Mouse (Mus musculus) cerebellum, adult 8-10 months (tissue): Measurements from ENCODE around the gene Hipk2.

Source experiments
- DNase-seq: peaks from one replicate; pipeline ENCODE4 v3.0.0; 2022

The Hipk2 gene

DNA sequence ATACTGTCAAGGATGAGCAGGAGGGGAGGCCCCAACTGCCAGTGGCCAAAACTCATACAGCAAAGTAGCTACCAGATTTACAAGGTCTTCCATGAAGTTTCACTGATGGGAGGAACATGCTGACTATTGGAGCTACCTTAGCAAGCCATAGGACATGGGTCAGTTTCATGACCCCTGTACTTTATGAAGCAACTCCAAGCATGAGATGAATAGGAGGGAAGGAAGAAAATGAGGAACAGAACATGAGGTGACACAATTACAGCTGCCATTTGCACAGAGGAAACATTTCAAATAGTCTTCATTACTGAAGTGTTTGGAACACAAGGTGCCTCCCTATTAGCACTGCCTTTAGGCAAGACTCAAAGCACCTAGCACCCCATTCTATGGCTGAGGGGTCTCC lies 10.2 kb downstream of the Hipk2 start:
- no peak for DNase-seq

DNA sequence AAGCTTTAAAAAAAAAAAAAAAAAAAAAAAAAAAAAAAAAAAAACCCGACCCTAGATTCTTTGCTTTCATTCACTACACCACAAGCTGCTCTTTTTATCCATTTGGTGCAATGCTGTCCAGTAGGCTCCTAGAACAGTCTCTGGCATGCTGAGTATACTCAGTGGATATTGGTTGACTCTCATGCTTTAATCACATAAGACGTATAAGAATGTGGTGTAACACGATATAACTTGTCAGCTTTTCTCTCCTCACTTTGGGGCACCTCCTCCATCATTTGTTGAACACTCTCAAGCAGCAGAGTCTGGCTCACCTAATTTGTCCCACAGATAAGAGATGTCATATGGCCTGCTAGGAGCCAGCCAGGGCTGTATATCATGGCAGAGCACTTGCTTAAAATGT lies 12.4 kb downstream of the Hipk2 start:
- DNase-seq = no peak

GRCm38 (mm10) chr6:38860301-38860700 lies 15.7 kb downstream of the Hipk2 start:
- no peak for DNase-seq

- DNase-seq = no peak
These were observed 16.1 kb downstream of the Hipk2 start for GRCm38 (mm10) chr6:38859819-38860218.

GRCm38 (mm10) chr6:38853561-38853992 lies 22.4 kb downstream of the Hipk2 start:
- DNase-seq = peak; percentile 49

GRCm38 (mm10) chr6:38851740-38852139 lies 24.2 kb downstream of the Hipk2 start:
- DNase-seq = no peak

DNA sequence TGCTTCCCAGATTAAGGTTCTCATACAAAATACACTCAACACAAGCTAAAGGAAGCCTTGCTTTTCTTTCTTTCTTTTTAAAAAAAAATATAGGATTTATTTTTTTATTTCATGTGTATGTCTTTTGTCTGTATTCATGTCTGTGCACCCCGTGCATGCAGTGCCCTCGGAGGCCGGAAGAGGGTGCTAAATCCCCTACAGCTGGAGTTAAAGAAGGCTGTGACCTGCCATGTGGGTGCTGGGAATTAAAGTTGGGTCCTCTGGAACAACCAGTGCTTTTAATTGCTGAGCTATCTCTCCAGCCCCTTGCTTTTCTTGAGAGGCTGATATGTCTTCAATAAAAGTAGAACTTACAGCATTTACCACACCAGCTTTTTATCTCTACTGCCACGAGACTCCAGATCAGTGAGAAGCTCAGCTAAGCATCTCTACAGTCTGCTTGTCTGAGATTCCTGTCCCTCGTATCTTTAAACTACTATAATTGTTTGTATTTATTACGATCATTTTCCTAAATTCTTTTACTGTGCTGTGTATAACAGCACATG lies 25.2 kb downstream of the Hipk2 start:
- DNase-seq = no peak

DNA sequence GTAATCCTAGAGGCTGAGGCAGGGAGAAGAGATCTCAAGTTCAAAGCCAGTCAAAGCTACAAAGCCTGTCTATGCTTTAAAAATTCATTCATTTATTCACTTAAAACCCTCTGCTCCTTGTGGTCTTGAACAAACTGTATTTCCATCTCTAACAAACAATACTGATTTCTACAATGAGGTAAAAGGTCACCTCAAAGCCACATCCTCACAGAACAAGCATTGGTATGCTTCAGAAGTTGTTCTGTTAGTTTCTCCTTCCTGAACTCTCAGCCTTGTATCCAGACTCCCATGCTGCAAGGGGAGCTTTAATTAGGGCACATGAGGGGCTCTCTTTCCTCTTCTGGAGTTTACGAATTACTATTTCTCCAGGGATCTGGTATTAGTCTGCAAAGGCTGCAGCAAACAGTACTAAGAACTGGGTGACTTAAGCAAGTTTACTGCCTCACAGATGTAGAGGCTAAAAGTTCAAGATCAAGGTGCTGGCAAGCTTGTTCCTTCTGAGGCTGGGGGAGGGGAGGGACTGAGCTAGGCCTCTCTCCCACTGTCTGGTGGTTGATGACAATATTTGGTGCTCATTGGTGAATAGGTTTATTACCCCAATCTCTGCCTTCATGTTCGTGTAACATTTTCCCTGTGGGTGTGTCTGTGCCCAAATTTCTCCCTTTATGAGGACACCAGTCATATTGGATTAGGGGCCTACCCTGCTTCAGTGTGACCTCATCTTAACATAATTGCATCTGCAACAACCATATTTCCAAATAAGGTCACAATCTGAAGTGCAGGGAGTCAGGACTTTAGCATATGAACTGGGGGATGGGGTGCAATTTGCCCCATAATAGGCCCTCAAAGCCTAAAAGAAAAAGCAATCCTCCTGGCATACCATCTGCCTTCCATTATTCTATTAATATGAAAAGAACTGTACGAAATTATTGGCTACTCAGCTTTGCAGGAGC lies 27.7 kb downstream of the Hipk2 start:
- DNase-seq = no peak

DNA sequence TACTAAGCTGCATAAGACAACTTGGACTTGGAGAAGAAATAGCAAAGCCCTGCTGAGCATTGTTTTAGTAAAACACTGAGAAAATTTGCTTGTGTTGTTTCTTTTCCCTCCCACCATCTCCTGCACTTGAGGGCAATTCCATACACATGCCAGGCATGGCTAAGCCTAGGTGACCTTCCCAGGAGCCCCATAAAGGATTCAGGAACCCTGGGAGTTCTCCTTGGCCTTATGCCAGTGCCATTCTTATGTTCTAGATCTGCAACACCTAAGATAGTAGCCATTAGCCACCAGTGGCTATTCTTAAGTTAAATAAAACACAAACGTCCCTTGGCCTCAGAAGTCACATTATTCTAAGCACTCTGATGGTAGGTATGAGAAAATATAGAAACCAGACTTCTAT lies 28.5 kb downstream of the Hipk2 start:
- DNase-seq = no peak

DNA sequence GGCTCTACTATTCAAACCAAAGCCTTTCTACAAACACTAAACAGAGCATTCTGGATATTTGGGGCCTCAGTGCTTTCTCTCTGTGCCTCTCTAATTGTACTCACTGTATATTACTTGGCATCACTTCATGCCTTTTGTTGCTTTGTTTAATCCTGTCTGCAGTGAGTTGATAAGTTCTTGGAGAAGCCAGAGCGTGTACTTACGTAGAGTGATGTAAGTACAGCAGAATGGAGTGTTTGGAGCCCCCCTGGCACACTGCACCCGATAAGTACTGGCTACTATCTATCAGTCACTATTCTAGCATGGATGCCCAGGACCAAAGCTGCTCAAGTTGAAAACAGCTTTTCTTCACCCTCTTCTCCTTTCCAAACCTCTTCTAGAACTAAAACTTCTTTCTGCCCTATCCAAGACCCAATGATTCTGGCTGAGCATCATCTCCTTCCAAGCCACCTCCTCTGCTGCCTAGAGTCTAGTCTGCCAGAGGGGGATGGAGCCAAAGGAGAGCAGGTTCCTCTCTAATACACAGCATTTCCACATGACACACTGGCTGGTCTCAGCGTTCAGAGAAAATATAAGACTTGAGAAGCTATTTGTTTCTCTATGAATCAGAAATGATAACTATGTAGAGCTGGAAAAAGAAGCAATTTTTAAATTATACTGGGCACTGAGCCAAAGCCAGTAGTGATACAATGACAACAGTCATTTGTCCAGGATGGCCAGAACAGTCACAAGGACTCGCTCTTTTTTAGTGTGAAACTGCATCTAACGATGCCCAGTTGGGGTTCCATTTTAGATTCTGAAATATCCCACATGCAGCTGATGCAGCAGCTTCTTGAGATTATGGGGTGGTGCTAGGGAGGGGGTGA lies 29.4 kb downstream of the Hipk2 start:
- no peak for DNase-seq

DNA sequence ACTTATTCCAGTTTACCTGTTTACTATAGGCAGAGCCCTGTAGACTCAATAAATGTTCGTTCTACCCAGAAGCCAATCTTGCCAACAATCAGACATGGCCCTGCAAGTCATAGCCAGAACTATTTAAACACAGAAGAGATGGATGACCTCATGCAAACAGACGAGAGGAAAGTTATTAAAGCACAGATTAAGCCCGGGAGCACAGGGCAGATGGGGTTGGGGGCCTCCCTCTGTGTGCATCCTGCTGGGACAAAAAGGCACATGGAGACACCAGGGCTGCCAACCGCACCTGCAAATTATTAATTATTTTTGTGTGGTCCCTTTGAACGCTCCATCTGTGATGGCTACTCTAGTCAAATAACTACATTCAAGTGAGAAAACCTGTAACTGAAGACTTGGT lies 30.1 kb downstream of the Hipk2 start:
- peak; percentile 34 for DNase-seq

DNA sequence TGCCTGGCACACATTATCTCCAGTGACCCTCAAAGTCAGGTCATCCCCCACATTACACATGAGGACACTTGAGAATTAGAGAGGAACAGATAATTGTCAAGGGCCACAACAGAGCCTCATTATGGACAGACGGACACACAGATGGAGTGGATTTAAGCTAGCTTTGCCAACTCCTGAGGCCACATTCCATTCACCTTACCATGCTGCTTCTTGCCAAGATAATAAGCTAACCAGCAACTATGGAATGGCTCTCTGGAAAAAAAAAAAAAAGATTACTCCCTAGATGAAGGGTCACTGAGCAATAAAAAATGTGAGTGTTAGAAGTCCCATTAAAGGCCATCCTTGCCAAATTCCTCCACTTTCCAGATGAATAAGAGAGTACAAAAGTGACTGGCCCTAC lies 30.8 kb downstream of the Hipk2 start:
- no peak for DNase-seq

- no peak for DNase-seq
These were observed 34.4 kb downstream of the Hipk2 start for GRCm38 (mm10) chr6:38841551-38841950.

DNA sequence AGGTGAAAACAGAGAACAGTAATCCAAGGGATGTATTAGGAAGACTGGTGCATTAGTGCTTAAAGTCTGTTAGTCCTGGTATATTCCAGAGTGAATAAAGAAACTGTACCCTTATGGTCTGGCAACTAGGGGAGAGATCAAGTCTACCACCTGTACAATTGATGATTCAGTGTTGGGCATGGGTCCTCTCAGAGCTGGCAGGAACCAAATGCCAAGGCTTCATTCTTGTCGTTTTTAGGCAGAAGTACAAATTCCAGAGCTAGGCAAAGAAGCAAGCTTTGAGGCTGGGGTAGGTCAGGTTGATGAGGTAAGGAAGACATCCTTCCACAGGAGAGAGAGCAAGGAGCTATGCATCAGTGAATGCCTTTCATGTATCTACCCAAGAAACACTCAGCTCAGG lies 35.2 kb downstream of the Hipk2 start:
- no peak for DNase-seq

DNA sequence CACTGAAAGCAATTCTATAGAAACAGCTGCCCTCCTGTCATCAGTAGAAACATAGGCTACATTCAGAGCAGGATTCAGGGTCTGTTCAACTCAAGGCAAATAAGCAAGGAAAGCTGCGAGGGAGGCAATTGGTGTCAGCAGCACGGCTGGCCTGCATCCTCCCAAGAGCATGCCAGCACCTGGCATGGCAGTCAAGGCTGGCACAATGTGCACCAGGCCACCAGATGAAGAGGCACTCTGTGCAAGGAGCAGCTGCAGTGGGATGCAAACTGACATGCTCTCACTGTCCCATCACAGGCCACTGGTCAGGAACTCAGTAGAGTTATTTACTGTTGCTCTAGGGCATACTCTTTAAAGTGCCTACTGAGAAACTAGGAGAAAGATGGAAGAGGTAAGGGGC lies 35.6 kb downstream of the Hipk2 start:
- no peak for DNase-seq

- DNase-seq = no peak
These were observed 36.1 kb downstream of the Hipk2 start for GRCm38 (mm10) chr6:38839891-38840290.

DNA sequence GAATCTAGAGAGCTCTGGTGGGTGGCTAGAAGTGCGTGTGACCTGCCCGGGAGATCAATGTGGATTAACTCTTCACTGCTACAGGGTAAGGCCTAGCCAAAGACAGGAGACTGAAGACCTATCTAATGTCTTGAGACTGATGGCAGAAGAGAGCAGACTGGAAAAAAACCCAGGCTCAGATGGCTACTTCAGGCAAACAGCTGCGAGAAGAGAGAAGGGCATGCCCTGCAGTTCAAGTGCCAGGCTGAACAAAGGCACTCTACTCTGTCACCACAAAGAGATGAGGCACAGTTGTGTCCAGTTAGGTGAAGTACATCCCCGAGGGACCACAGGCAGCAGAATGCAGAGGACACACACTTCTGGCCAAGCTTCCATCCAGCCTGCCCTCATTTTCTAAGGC lies 37.9 kb downstream of the Hipk2 start:
- DNase-seq = no peak

- DNase-seq = no peak
These were observed 40.7 kb downstream of the Hipk2 start for GRCm38 (mm10) chr6:38835217-38835616.

- DNase-seq = no peak
These were observed 41.2 kb downstream of the Hipk2 start for GRCm38 (mm10) chr6:38834727-38835126.

GRCm38 (mm10) chr6:38833721-38834120 lies 42.2 kb downstream of the Hipk2 start:
- DNase-seq = no peak

- DNase-seq = no peak
These were observed 46.5 kb downstream of the Hipk2 start for GRCm38 (mm10) chr6:38829452-38829851.

- DNase-seq = no peak
These were observed 47.8 kb downstream of the Hipk2 start for GRCm38 (mm10) chr6:38828211-38828610.

- DNase-seq = no peak
These were observed 48.5 kb downstream of the Hipk2 start for GRCm38 (mm10) chr6:38827435-38827834.

- no peak for DNase-seq
These were observed 49.1 kb downstream of the Hipk2 start for GRCm38 (mm10) chr6:38826857-38827256.
